Mouse (Mus musculus) midbrain, embryonic 10.5 days (tissue): ENCODE measurements at regions not wholly inside any gene's neighbourhood (a gene's known extent, or its start where the extent isn't known, plus 50 kb on each side); places are given as distances from the start of the nearest gene placed in this dataset.

ENCODE experiments used
- DNase-seq: peaks from one replicate; pipeline ENCODE4 v3.0.0-alpha.2; 2017; ENCODE audit warnings: low spot score
- H3K27ac ChIP-seq: fragments of 300-500 bp; sonication (generic); replicated peaks from 2 replicates; pipeline ENCODE4 v1.5.1; 2016; ENCODE audit warnings: mild to moderate bottlenecking
- H3K27me3 ChIP-seq: fragments of 300-500 bp; sonication (generic); 2 replicates; pipeline ENCODE4 v1.6.1; 2016; ENCODE audit warnings: low read depth, mild to moderate bottlenecking; ENCODE audit not compliant: poor library complexity, severe bottlenecking
- H3K36me3 ChIP-seq: fragments of 300-500 bp; sonication (generic); 2 replicates; pipeline ENCODE4 v1.6.1; 2016; ENCODE audit warnings: mild to moderate bottlenecking, moderate library complexity
- H3K4me1 ChIP-seq: fragments of 300-500 bp; sonication (generic); 2 replicates; pipeline ENCODE4 v1.6.1; 2016
- H3K4me3 ChIP-seq: fragments of 300-500 bp; sonication (generic); 2 replicates; pipeline ENCODE4 v1.5.1; 2016; ENCODE audit warnings: mild to moderate bottlenecking, moderate library complexity
- H3K9me3 ChIP-seq: fragments of 300-500 bp; sonication (generic); replicated peaks from 2 replicates; pipeline ENCODE4 v1.6.1; 2016; ENCODE audit warnings: mild to moderate bottlenecking
- WGBS: fragments of 180-500 bp; shearing (Covaris S2); methylation state at CpG from one replicate; pipeline ENCODE4 v1.1.7; 2016; 5-methylcytosine and 5-hydroxymethylcytosine counted together

- H3K4me3 ChIP-seq: no peak overlapping the region
- peak; percentile 29 for DNase-seq
Observed at GRCm38 (mm10) chr12:65513070-65513469, 287.8 kb downstream of the Wdr20rt start.

DNA sequence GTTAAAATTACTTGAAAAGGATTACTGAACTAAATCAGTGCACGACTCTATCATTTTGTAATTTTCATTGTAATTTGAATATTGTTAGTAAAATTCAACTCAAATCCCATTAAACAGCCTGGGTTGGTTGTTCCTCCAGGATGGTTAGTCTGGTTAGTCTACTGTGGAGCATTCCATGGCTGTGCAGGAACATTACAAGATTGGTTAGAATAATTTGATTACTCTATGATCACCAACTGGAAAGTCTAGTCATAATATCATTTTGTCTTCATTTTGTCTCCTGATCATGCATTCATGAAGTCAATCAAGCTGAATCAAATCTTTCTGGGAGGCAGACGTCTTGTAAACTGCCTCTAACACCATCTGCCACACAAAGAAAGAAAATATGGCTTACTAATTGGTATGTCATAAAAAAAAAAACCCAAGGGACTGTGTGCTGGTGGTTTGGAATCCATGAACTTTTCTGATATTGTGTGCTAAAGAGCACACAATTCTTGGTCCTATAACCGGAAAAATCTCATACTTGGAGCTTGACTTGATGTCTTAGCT is 308.9 kb downstream of the Wdr20rt start:
- Histone ChIP-seq H3K4me3 (no peak overlapping the region), H3K27me3 (no peaks in the 10 kb centered on the region), H3K9me3 (no peaks in the 10 kb centered on the region), H3K27ac (no peak overlapping the region), H3K36me3 (no peaks in the 10 kb centered on the region), H3K4me1 (no peaks in the 10 kb centered on the region)
- no peak for DNase-seq
- WGBS: 85% methylated on average over 3 of the region's 3 CpGs

More at GRCm38 (mm10) chr12:65513070-65513469, 287.8 kb downstream of the Wdr20rt start:
- H3K27me3 ChIP-seq: no peaks in the 10 kb centered on the region
- H3K36me3 ChIP-seq: no peaks in the 10 kb centered on the region
- no peak overlapping the region for H3K27ac ChIP-seq
- H3K9me3 ChIP-seq: no peaks in the 10 kb centered on the region; the same call in 1 of the 2 replicates
- H3K4me1 ChIP-seq: peaks cover 9% of the 10 kb centered on the region
- 45% methylated on average over 1 of the region's 1 CpGs for WGBS

DNA sequence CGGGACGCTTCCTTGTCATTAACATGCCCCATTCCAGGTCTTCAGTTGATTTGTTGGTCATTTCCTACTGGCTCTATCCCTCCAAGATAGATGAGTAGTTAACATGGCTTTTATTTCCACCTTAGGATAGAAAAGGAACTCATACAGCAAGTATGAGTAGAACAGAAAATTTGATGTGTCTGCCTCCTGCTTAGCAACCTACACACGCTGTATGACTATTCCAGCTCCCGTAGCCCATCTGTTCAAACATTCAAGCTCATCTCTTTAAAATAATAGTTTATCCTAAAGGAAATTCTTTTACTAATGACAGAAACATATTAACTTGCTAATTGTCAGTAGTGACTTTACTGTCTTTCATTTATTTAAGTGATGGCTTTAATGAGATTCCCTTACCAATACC is 323.0 kb downstream of the Wdr20rt start:
- H3K36me3 ChIP-seq: no peaks in the 10 kb centered on the region
- 96% methylated on average over 4 of the region's 4 CpGs for WGBS
- no peaks in the 10 kb centered on the region for H3K4me1 ChIP-seq
- DNase-seq: no peak
- H3K9me3 ChIP-seq: no peaks in the 10 kb centered on the region
- no peak overlapping the region for H3K27ac ChIP-seq
- no peaks in the 10 kb centered on the region for H3K27me3 ChIP-seq
- no peak overlapping the region for H3K4me3 ChIP-seq

- H3K27me3 ChIP-seq: no peaks in the 10 kb centered on the region
- no peak for DNase-seq
- H3K4me1 ChIP-seq: no peaks in the 10 kb centered on the region
- no peaks in the 10 kb centered on the region for H3K9me3 ChIP-seq
- H3K4me3 ChIP-seq: no peak overlapping the region
- H3K27ac ChIP-seq: no peak overlapping the region
- 88% methylated on average over 3 of the region's 3 CpGs for WGBS
- no peaks in the 10 kb centered on the region for H3K36me3 ChIP-seq
Observed at GRCm38 (mm10) chr12:65552230-65552629, 326.9 kb downstream of the Wdr20rt start.

GRCm38 (mm10) chr12:65559036-65559435 is 333.7 kb downstream of the Wdr20rt start:
- Histone ChIP-seq H3K9me3 (no peaks in the 10 kb centered on the region), H3K4me1 (no peaks in the 10 kb centered on the region), H3K36me3 (no peaks in the 10 kb centered on the region), H3K4me3 (no peak overlapping the region), H3K27me3 (no peaks in the 10 kb centered on the region), H3K27ac (no peak overlapping the region)
- WGBS: 88% methylated on average over 6 of the region's 6 CpGs
- no peak for DNase-seq

DNA sequence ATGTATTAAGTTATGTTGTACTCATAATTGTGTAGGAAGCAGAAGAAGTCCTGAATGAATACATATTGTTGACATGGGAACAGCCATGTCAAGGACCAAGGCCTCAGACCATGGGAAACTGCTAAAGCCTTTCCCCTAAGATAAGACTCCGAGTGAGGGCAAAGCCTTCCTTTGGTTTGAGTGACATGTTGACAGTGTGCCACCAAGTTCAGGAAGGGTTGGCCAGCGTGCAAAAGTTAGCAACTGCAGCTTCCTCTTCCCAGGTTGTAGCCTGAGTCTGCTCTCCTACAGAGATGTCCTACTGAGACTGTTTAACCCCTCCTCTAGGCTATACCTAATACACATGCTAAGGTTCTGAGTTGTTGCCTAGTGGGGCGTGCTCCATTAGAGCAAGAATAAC is 334.5 kb downstream of the Wdr20rt start:
- Histone ChIP-seq H3K4me1 (no peaks in the 10 kb centered on the region), H3K27ac (no peak overlapping the region), H3K4me3 (no peak overlapping the region), H3K9me3 (no peaks in the 10 kb centered on the region), H3K27me3 (no peaks in the 10 kb centered on the region), H3K36me3 (no peaks in the 10 kb centered on the region)
- WGBS: 87% methylated on average over 3 of the region's 3 CpGs
- no peak for DNase-seq

- H3K27me3 ChIP-seq: no peaks in the 10 kb centered on the region
- no peak overlapping the region for H3K27ac ChIP-seq
- 85% methylated on average over 1 of the region's 1 CpGs for WGBS
- H3K9me3 ChIP-seq: no peaks in the 10 kb centered on the region
- H3K36me3 ChIP-seq: no peaks in the 10 kb centered on the region
- H3K4me3 ChIP-seq: no peak overlapping the region
- no peaks in the 10 kb centered on the region for H3K4me1 ChIP-seq
- no peak for DNase-seq
Observed at GRCm38 (mm10) chr12:65571633-65572032, 346.3 kb downstream of the Wdr20rt start.

GRCm38 (mm10) chr12:65593559-65593958 is 368.2 kb downstream of the Wdr20rt start:
- DNase-seq: no peak
- WGBS: 47% methylated on average over 1 of the region's 1 CpGs
- H3K4me3 ChIP-seq: no peak overlapping the region
- H3K4me1 ChIP-seq: no peaks in the 10 kb centered on the region
- H3K27ac ChIP-seq: no peak overlapping the region
- H3K27me3 ChIP-seq: no peaks in the 10 kb centered on the region
- H3K9me3 ChIP-seq: no peaks in the 10 kb centered on the region
- H3K36me3 ChIP-seq: no peaks in the 10 kb centered on the region

GRCm38 (mm10) chr12:65594075-65594474 is 368.8 kb downstream of the Wdr20rt start:
- no peak for DNase-seq
- H3K4me3 ChIP-seq: no peak overlapping the region
- H3K4me1 ChIP-seq: no peaks in the 10 kb centered on the region
- H3K9me3 ChIP-seq: no peaks in the 10 kb centered on the region
- no peaks in the 10 kb centered on the region for H3K36me3 ChIP-seq
- WGBS: 91% methylated on average over 3 of the region's 3 CpGs
- no peaks in the 10 kb centered on the region for H3K27me3 ChIP-seq
- no peak overlapping the region for H3K27ac ChIP-seq

DNA sequence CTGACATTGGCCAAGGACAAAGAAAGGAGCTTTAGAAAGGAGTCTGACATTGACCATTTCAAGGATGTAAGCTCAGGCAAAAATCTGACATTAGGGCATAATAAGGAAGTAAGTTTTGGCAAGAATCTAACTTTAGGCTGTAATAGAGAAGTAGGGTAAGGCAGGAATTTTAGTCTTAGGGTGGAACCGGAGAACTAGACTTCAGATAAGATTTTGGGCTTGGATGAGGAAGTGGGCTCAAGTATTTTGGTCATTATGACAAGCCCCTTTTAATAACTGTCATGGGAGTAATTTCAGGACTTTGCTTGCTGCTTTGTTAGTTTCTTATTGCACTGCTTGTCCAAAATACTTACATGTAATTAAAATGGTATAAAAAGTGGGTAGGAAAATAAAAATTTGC is 418.9 kb downstream of the Wdr20rt start:
- no peak for DNase-seq
- Histone ChIP-seq H3K27ac (no peak overlapping the region), H3K4me3 (no peak overlapping the region), H3K36me3 (no peaks in the 10 kb centered on the region), H3K9me3 (no peaks in the 10 kb centered on the region), H3K27me3 (no peaks in the 10 kb centered on the region), H3K4me1 (no peaks in the 10 kb centered on the region)
- WGBS: 90% methylated on average over 1 of the region's 1 CpGs

DNA sequence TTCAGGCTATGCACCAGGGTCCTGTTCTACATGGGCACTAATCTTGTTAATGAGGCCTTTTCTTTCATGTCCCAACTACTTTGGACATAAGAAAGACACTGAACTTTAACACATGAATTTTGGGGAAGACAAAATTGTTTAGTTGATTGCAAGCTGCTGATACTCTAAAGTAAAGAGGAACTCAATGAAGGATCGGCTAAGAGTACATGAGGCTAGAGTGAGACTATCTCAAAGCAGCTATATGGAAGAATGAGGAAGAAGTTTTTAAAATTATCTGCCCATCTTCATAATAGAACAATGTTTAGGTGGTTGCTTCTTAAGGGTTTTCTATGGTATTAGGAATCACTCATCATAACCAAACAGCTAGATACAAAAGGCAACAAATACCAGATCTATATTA is 431.5 kb downstream of the Wdr20rt start:
- WGBS: 94% methylated on average over 1 of the region's 1 CpGs

DNA sequence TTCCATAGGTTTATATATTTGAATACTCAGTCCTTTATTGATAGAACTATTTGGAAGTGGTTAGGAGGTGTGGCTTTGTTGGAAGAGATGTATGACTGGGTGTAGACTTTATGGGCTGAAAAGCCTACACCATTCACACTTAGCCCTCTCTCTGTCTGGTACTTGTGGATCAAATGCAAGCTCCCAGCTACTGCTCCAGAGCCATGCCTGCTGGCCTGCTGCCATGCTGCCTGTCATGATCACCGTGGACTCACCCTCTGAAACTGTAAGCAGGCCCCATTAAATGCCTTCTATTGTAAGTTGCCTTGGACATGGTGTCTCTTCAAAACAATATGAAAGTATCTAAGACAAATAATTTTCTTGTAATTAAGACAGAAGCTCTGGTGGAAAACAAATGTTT is 446.4 kb downstream of the Wdr20rt start:
- Histone ChIP-seq H3K4me3 (no peak overlapping the region), H3K4me1 (no peaks in the 10 kb centered on the region), H3K27ac (no peak overlapping the region), H3K9me3 (no peaks in the 10 kb centered on the region), H3K27me3 (no peaks in the 10 kb centered on the region), H3K36me3 (no peaks in the 10 kb centered on the region)
- 85% methylated on average over 1 of the region's 1 CpGs for WGBS
- DNase-seq: no peak

More for the DNA sequence above, 431.5 kb downstream of the Wdr20rt start:
- Histone ChIP-seq H3K27me3 (no peaks in the 10 kb centered on the region), H3K36me3 (no peaks in the 10 kb centered on the region), H3K4me3 (no peak overlapping the region), H3K27ac (no peak overlapping the region), H3K9me3 (no peaks in the 10 kb centered on the region), H3K4me1 (no peaks in the 10 kb centered on the region)
- DNase-seq: no peak

GRCm38 (mm10) chr12:65673193-65673592 is 447.9 kb downstream of the Wdr20rt start:
- Histone ChIP-seq H3K27ac (no peak overlapping the region), H3K9me3 (no peaks in the 10 kb centered on the region), H3K27me3 (no peaks in the 10 kb centered on the region), H3K4me3 (no peak overlapping the region), H3K4me1 (no peaks in the 10 kb centered on the region), H3K36me3 (no peaks in the 10 kb centered on the region)
- 88% methylated on average over 2 of the region's 2 CpGs for WGBS
- DNase-seq: no peak
